Mouse (Mus musculus) ovary, postnatal 36 days (tissue): ENCODE results near the gene Ogfrl1.

ENCODE experiments used
- DNase-seq: peaks from one replicate; pipeline ENCODE4 v3.0.0; 2022; ENCODE audit warnings: low spot score, mixed read lengths

Ogfrl1 gene

DNA sequence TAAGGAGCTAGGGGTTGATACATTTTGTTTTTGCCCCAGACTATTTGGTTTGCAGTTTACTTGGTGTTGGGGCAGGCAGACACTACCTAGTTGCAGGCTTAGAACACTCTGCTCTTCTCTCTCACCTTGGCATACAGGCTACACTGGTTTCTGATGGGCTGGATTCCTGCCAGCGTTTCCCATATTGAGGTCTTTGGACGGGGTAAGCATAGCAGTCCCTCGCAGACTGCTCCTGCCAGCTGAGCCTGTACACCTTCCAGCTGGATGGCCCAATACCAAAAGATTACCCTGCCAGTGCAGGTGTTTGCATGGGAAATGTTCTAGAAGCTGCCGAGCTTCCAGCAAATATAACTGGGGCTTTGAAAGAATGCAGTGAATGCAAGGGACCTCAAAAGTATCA lies 45.8 kb downstream of the Ogfrl1 start:
- DNase-seq, result no peak

DNA sequence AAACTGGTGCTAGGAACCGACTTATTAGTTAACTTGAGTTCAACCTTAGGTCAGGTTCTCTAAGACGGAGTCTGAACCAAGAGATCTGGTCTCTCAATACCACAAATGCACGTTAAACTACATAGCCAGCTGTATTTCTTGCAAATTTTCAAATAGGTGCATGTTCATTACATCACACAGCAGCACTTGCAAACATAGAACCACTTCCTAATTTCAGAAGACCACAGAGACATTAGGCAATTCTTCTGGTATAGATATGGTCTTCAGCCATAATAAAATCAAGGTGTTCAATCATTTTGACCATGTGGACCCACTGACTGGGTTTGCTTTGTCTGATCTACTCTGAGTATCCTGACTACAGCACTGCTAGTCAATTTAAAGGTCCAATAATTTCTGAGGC lies 51.9 kb downstream of the Ogfrl1 start:
- no peak for DNase-seq

DNA sequence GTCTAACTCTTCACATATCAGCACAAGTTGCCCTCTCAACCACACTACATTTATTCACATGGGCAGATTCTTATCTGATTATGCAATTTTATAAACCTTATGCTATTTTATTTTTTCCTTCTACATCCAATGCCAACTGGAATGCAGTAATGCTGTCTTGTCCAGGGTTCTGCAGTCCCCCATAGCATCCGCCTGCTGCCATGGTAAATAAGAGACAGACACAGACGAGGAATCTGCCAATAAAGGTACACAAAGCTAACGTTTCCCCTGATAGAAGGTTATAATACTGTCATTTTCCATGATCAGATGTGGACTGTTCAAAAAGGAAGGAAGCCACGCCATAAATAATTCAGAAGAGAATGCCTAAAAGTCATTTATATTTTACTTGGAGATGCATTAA lies 54.7 kb downstream of the Ogfrl1 start:
- no peak for DNase-seq

DNA sequence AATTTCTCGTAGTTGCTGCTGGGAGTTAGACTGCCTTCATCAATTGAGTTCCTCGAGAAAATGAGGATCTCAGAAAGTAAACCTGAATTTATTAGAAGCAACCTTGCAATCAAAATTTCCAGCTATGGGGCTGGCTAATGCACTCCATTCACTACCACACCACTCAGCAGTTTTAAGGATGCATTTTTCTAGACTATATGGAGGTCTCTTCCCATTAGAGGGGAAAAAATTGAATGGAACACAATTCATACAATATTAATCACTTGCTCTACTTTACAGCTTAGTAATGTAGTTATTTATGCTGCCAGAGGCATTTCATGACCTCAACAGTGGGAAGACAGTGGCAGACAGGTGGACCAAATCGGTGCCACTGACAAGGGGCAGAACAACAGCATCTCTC lies 55.3 kb downstream of the Ogfrl1 start:
- DNase-seq, result no peak

DNA sequence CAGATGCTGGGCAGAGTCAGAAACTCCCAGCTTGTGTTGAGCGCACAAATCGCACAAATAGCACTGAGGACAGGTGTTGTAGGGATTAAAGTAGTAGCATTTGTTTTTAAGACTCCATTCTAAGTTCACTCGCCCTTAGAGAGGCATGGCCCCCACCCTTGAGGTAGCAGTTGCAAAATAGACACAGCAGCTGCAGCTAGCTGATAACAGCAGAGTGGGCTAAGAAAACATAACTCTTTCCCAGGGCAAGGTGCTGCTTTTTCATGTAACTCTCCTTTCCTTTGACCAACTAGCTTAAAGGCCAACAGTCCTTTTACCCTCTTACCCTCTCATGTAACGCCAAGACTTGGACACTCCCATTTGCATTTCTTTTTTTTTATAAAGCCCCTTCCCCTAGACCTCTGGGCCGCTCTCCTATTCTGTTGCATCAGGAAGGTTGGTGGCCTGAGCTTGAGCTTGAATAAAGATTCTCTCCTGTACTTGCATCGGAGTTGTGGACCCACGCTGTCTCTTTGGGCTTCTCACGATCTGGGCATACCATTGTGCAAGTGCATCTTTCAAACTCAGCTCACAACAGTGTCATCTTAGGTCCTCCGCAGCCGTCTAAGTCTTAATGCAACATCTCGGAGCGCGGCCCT lies 61.7 kb downstream of the Ogfrl1 start:
- DNase-seq, result no peak

DNA sequence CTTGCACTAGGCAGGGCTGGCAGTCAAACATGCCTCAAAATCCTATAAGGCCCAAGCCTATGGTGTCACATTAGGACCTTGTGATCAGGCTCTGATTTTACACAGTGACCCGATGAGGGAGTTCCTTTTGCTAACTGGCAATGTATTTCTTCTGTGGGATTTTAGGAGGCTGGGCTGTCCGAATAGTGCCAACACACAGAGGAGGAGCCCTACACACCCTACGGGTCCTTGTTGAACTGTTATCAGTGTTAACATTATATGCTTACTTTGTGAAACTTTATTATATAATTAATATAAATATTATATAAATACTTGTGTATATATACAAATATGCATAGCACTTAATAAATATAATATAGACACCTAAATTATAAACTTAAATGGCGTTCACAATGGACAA lies 62.5 kb downstream of the Ogfrl1 start:
- no peak for DNase-seq

DNA sequence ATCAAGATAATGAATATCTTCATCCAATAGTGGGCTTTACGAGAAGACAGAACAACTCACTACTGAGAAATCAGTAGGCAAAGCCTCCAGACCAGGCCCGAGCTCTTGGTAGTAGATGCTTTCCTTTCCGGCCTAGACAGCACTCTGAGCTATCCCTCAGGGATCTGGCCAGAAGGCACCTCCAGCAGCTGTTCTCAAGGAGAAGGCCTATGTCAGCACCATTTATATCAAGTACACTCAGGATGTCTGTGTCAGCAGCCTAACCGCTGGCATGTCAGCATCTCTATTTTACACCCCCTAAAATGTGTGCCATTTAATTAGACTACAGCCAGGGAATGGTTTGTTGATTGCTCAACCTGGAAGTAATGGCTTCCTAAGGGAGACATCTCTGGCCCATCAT lies 65.4 kb downstream of the Ogfrl1 start:
- no peak for DNase-seq

DNA sequence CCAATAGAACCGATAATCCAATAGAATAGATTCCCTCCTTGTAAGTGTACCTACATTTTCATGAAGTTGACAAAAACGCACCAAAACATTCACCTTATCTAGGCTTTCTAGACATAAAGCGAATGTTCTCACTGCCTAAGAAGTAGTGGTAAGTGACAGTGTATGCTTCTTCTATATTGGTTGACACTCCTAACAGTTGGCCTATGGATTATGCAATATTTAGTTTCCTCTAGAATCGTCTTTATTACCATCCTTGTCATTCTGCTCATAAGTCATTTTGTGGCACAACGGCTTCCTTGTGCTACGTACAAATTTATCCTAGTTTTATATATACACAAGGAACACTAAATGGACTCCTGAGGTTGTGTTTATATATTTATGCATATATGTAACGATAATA lies 72.4 kb downstream of the Ogfrl1 start:
- DNase-seq, result no peak

DNA sequence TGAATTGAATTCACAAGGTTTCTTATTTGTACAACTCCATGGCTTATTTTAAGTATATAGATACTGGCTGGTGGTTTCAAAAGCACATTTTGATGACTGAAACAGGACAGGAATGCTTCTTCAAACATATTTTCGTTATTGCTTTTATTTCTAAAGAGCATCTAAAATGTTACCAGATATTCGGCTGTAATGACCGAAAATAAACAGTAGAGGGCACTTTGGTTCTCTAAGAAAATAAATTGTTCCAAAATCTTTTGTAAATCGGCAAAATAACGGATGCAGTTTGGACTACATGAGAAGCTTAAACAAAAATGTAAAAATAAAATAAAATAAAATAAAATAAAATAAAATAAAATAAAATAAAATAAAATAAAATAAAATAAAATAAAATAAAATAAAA lies 73.3 kb downstream of the Ogfrl1 start:
- DNase-seq, result no peak

DNA sequence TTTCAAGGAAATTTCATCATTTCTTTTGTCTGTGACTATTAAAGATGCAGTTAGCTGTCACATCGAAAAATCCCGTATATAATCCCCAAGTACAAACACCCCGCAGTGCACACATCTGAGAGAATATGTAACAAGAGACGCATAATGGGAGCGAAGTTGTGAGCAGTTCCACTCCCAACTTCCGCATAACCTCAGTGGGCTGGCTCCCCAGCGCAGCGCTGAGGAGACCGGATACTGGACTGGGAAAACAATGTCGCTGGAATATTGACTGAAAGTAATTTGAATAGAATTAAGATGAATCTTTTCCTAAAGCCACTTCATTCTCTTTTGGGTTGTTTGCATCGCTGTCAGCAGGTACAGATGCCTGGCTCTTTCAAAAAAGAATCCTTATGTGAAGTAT lies 74.3 kb downstream of the Ogfrl1 start:
- DNase-seq, result no peak

DNA sequence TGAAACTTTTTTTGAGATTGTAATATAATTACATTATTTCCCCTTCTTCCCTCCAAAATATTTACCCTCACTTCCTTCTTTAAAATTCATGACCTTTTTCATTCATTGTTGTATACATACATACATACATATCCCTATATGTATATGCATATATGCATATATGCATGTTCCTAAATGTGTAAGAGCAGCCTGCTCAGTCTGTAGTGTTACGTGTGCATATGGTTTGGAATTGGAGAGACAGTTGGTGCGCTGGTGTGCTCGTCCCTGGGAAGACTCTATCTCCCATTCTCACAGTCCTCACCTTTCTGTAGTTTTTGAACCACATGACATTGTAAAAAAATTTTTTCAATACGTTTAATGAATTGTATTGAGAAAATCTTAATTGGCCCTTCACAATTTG lies 75.4 kb downstream of the Ogfrl1 start:
- DNase-seq, result no peak

DNA sequence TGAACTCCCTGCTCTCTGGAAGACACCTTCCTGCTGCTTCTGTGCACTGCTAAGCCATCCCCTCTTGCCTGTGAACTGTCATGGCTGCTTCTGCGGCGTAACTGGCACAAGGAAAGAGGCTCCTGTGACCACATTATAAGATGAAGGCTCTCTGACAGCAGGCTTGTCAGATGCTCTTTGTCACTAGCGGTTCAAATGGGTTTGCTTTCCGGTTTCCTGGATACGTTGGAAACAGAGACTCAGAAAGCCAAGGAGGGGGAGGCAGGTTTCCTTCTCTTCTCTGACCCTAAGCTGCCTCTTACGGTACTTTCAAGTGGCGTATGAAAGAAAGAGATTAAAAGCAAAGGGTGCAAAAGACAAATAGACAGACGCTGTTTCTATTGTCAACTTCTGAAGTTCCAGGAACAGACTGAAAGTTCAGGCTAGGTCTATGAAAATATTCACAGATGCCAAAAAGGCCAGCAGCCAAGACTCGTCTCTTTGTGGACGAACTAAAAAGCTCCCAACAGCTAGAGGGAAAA lies 76.2 kb downstream of the Ogfrl1 start:
- DNase-seq, result no peak

DNA sequence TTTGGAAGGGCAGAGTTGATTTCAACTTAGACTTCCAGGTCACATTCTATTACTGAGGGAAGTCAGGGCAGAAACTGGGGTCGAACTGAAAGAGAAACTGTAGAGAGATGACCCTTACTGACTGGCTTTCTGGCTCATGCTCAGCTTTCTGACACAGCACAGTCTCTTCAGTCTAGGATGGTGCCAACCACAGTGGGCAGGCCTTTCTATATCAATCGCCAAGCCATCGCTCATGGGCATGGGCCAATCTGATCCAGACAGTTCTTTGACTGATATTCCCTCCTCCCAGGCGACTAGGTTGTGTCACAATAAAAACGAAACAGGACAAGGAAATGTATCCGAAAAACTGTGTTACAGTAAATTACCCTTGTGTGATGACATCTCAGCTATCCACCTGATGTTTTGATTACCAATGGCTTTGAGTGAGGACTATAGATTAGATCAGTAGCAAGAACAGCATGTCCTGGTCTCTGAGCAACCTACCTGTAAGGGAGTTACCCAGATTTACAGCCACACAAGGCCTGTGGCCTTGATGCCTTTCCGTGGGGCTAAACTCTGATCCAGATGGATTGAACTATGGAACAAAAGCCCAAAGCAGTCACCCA lies 76.9 kb downstream of the Ogfrl1 start:
- no peak for DNase-seq
